Mouse (Mus musculus): Measurements from ENCODE around the gene Serinc1.
"Not testable (repeated sequence)": the region's sequence is repeated elsewhere in the genome, so short reads cannot be mapped to it uniquely, and the experiment has no call there.

DNA sequence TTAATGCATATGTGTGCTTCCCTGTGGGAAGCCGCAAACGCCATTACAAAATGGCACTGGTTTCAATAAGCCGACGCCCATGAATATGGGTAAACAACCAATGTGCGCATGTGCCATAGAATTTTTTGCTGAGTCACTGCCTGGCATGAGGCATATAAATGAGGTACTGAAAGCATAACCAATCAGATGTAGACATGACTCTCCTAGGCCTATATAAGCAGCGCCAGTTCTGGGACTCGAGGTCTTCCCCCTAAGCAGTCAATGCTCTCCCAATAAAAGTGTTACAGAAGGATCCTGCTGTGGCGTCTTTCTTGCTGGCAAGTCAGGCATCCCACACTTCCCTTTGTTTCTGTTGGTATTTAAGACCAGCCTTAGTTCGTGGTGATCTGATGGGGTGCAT is 11.6 kb upstream of the Serinc1 start:
- TF ChIP-seq ZNF384 (IDR thresholded peaks at IDR 0.05; ENCODE audit: low read depth, low read length); EP300 (IDR thresholded peaks at IDR 0.05; ENCODE audit: low read depth in 1 of 2, low read length in 2 of 2); POLR2A (IDR thresholded peaks at IDR 0.05; ENCODE audit: control insufficient read depth in 1 of 2, insufficient read depth in 1 of 2, low read depth in 1 of 2, low read length in 2 of 2, poor library complexity in 1 of 2); POLR2AphosphoS5 (IDR thresholded peaks at IDR 0.05; ENCODE audit: borderline replicate concordance, low read depth, low read length); CTCF (IDR thresholded peaks at IDR 0.05 in 2 of 3, conservative IDR thresholded peaks at IDR 0.05 in 1 of 3; ENCODE audit: control insufficient read depth in 1 of 3, insufficient read depth in 1 of 3, low read depth in 2 of 3, low read length in 3 of 3, poor library complexity in 1 of 3, severe bottlenecking in 1 of 3); E2F4 (IDR thresholded peaks at IDR 0.05; ENCODE audit: borderline replicate concordance, low read depth, low read length): not testable (repeated sequence)
